Mouse (Mus musculus): ENCODE results near the gene Mvp.

- TF ChIP-seq GATA1 (IDR thresholded peaks at IDR 0.05; ENCODE audit: low read length) (no peak), TAL1 (IDR thresholded peaks at IDR 0.05; ENCODE audit: low read length) (no peak)
Observed at GRCm38 (mm10) chr7:126975950-126976866, 38.2 kb downstream of the Mvp start, which contains the start of gene Cdiptos.

Measured in erythroblast, embryonic 14.5 days (primary cell).